Mouse (Mus musculus) kidney, embryonic 15.5 days (tissue): Measurements from ENCODE around the gene Gm42421. TPM values are rescaled to one million over a fixed set of nuclear protein-coding genes. Genes with fewer than 3 reads are reported as not detected.

ENCODE experiments used
- ATAC-seq: fragments of 200-750 bp; cut with Nextera tagmentation; replicated peaks from 2 replicates; pipeline ENCODE4 v1.8.0; 2017; ENCODE audit warnings: moderate TSS enrichment; ENCODE audit not compliant: low FRiP score
- H3K27ac ChIP-seq: fragments of 300-500 bp; sonication (generic); 2 replicates; pipeline ENCODE4 v1.5.1; 2015; ENCODE audit warnings: mild to moderate bottlenecking, inconsistent platforms
- H3K27me3 ChIP-seq: fragments of 300-500 bp; sonication (generic); 2 replicates; pipeline ENCODE4 v1.6.1; 2015; ENCODE audit warnings: inconsistent platforms
- H3K36me3 ChIP-seq: fragments of 300-500 bp; sonication (generic); 2 replicates; pipeline ENCODE4 v1.6.1; 2015; ENCODE audit warnings: inconsistent platforms
- H3K4me1 ChIP-seq: fragments of 300-500 bp; sonication (generic); 2 replicates; pipeline ENCODE4 v1.6.1; 2015; ENCODE audit warnings: inconsistent platforms
- H3K4me2 ChIP-seq: fragments of 300-500 bp; sonication (generic); 2 replicates; pipeline ENCODE4 v1.6.1; 2015; ENCODE audit warnings: moderate library complexity, mild to moderate bottlenecking, inconsistent platforms
- H3K4me3 ChIP-seq: fragments of 300-500 bp; sonication (generic); replicated peaks from 2 replicates; pipeline ENCODE4 v1.5.1; 2015; ENCODE audit warnings: mild to moderate bottlenecking, inconsistent platforms
- H3K9ac ChIP-seq: fragments of 300-500 bp; sonication (generic); 2 replicates; pipeline ENCODE4 v1.6.1; 2015; ENCODE audit warnings: mild to moderate bottlenecking, inconsistent platforms
- H3K9me3 ChIP-seq: fragments of 300-500 bp; sonication (generic); replicated peaks from 2 replicates; pipeline ENCODE4 v1.6.1; 2016; ENCODE audit warnings: inconsistent platforms
- WGBS: fragments of 180-500 bp; shearing (Covaris S2); methylation state at CpG from one replicate; pipeline ENCODE4 v1.1.7; 2015; ENCODE audit warnings: mixed read lengths; 5-methylcytosine and 5-hydroxymethylcytosine counted together
- polyA plus RNA-seq: library from polyadenylated mRNA; unstranded; fragments of >200 nt; fragmentation: Nextera tagmentation; extraction: Ambion mirVana; gene quantifications from 2 replicates; pipeline ENCODE4 v1.2.1, GENCODE M21; 2015

Gm42421 gene
- 0.59 and 0.83 TPM in 2 replicates for polyA plus RNA-seq

GRCm38 (mm10) chr5:143927875-143928274 is at the start of gene Gm42421:
TSS of gene Gm42421 (plus strand) at chr5:143928175.
- H3K9ac ChIP-seq: no peak within 1 kb of the TSS
- ATAC-seq: no peak
- peaks cover 85% of the 10 kb centered on the region for H3K36me3 ChIP-seq
- H3K4me1 ChIP-seq: peaks cover 5% of the 10 kb centered on the region; the same call in 1 of the 2 replicates
- H3K4me3 ChIP-seq: no peak within 1 kb of the TSS
- H3K27me3 ChIP-seq: no peaks in the 10 kb centered on the region
- no peak within 1 kb of the TSS for H3K4me2 ChIP-seq
- no peaks in the 10 kb centered on the region for H3K9me3 ChIP-seq
- WGBS: 93% methylated on average over 8 of the region's 8 CpGs
- H3K27ac ChIP-seq: no peak within 1 kb of the TSS

- Histone ChIP-seq H3K4me3 (no peak overlapping the region), H3K4me1 (no peaks in the 10 kb centered on the region), H3K27ac (no peak overlapping the region), H3K4me2 (no peak overlapping the region), H3K9ac (no peak overlapping the region), H3K27me3 (no peaks in the 10 kb centered on the region), H3K9me3 (0 out of 2 replicates have a peak, but pooled peaks cover 4% of the 10 kb centered on the region), H3K36me3 (peaks cover 100% of the 10 kb centered on the region)
- ATAC-seq: no peak
- WGBS: 97% methylated on average over 3 of the region's 3 CpGs
Observed at GRCm38 (mm10) chr5:143885274-143885673, 42.7 kb upstream of the Gm42421 start.

- Histone ChIP-seq H3K9me3 (0 out of 2 replicates have a peak, but pooled peaks cover 1% of the 10 kb centered on the region), H3K9ac (no peak overlapping the region), H3K27me3 (no peaks in the 10 kb centered on the region), H3K27ac (no peak overlapping the region), H3K4me3 (no peak overlapping the region), H3K4me1 (0 out of 2 replicates have a peak, but pooled peaks cover 2% of the 10 kb centered on the region), H3K36me3 (peaks cover 91% of the 10 kb centered on the region), H3K4me2 (no peak overlapping the region)
- WGBS: 81% methylated on average over 6 of the region's 6 CpGs
- no peak for ATAC-seq
Observed at GRCm38 (mm10) chr5:143890741-143891140, 37.2 kb upstream of the Gm42421 start.

GRCm38 (mm10) chr5:143892255-143892886 is 35.6 kb upstream of the Gm42421 start:
- Histone ChIP-seq H3K4me1 (0 out of 2 replicates have a peak, but pooled peaks cover 2% of the 10 kb centered on the region), H3K27ac (no peak overlapping the region), H3K4me3 (no peak overlapping the region), H3K9ac (no peak overlapping the region), H3K36me3 (peaks cover 86% of the 10 kb centered on the region), H3K9me3 (no peaks in the 10 kb centered on the region), H3K4me2 (no peak overlapping the region), H3K27me3 (no peaks in the 10 kb centered on the region)
- 71% methylated on average over 9 of the region's 9 CpGs for WGBS
- no peak for ATAC-seq

- 68% methylated on average over 5 of the region's 5 CpGs for WGBS
- H3K9ac ChIP-seq: no peak overlapping the region
- peaks cover 86% of the 10 kb centered on the region for H3K36me3 ChIP-seq
- H3K9me3 ChIP-seq: no peaks in the 10 kb centered on the region
- H3K4me3 ChIP-seq: no peak overlapping the region
- H3K4me2 ChIP-seq: no peak overlapping the region
- no peaks in the 10 kb centered on the region for H3K27me3 ChIP-seq
- H3K27ac ChIP-seq: peak overlapping the region; percentile 27; the same call in 1 of the 2 replicates
- 0 out of 2 replicates have a peak, but pooled peaks cover 2% of the 10 kb centered on the region for H3K4me1 ChIP-seq
- no peak for ATAC-seq
Observed at GRCm38 (mm10) chr5:143893396-143893795, 34.6 kb upstream of the Gm42421 start.

GRCm38 (mm10) chr5:143897635-143898330 is 30.2 kb upstream of the Gm42421 start, which contains the start of gene Ankrd61:
TSS of gene Ankrd61 (minus strand) at chr5:143897685.
- ATAC-seq: no peak
- Histone ChIP-seq H3K9me3 (no peaks in the 10 kb centered on the region), H3K4me2 (no peak within 1 kb of the TSS), H3K9ac (no peak within 1 kb of the TSS), H3K36me3 (peaks cover 87% of the 10 kb centered on the region), H3K4me1 (0 out of 2 replicates have a peak, but pooled peaks cover 2% of the 10 kb centered on the region), H3K27me3 (no peaks in the 10 kb centered on the region), H3K27ac (no peak within 1 kb of the TSS), H3K4me3 (no peak within 1 kb of the TSS)
- 88% methylated on average over 14 of the region's 14 CpGs for WGBS

GRCm38 (mm10) chr5:143902111-143902510 is 25.9 kb upstream of the Gm42421 start:
- no peak overlapping the region for H3K4me2 ChIP-seq
- H3K4me1 ChIP-seq: peaks cover 22% of the 10 kb centered on the region
- H3K4me3 ChIP-seq: no peak overlapping the region
- H3K27me3 ChIP-seq: no peaks in the 10 kb centered on the region
- H3K9me3 ChIP-seq: no peaks in the 10 kb centered on the region
- ATAC-seq: no peak
- H3K36me3 ChIP-seq: peaks cover 90% of the 10 kb centered on the region
- no peak overlapping the region for H3K9ac ChIP-seq
- H3K27ac ChIP-seq: no peak overlapping the region
- 71% methylated on average over 3 of the region's 3 CpGs for WGBS

- Histone ChIP-seq H3K27me3 (no peaks in the 10 kb centered on the region), H3K36me3 (peaks cover 73% of the 10 kb centered on the region)
Observed at GRCm38 (mm10) chr5:143903813-143904212, 24.2 kb upstream of the Gm42421 start.

GRCm38 (mm10) chr5:143906429-143906828 is 21.5 kb upstream of the Gm42421 start:
- H3K9ac ChIP-seq: no peak overlapping the region
- H3K4me3 ChIP-seq: no peak overlapping the region
- peaks cover 47% of the 10 kb centered on the region for H3K36me3 ChIP-seq
- peaks cover 51% of the 10 kb centered on the region for H3K4me1 ChIP-seq
- H3K27me3 ChIP-seq: no peaks in the 10 kb centered on the region
- H3K4me2 ChIP-seq: no peak overlapping the region
- ATAC-seq: no peak
- H3K9me3 ChIP-seq: no peaks in the 10 kb centered on the region
- H3K27ac ChIP-seq: no peak overlapping the region
- WGBS: 79% methylated on average over 8 of the region's 8 CpGs

More at GRCm38 (mm10) chr5:143903813-143904212, 24.2 kb upstream of the Gm42421 start:
- no peak overlapping the region for H3K27ac ChIP-seq
- peaks cover 39% of the 10 kb centered on the region for H3K4me1 ChIP-seq
- no peak for ATAC-seq
- H3K4me3 ChIP-seq: no peak overlapping the region
- no peaks in the 10 kb centered on the region for H3K9me3 ChIP-seq
- whole genome bisulfite sequencing: 83% methylated on average over 4 of the region's 4 CpGs
- H3K9ac ChIP-seq: no peak overlapping the region
- H3K4me2 ChIP-seq: no peak overlapping the region

- Histone ChIP-seq H3K4me1 (peaks cover 51% of the 10 kb centered on the region), H3K27me3 (no peaks in the 10 kb centered on the region), H3K4me3 (peak overlapping the region; percentile 79), H3K36me3 (peaks cover 30% of the 10 kb centered on the region), H3K9me3 (no peaks in the 10 kb centered on the region), H3K27ac (peak overlapping the region; percentile 89), H3K4me2 (peak overlapping the region; percentile 80), H3K9ac (peak overlapping the region; percentile 68)
- 1% methylated on average over 9 of the region's 9 CpGs for WGBS
- no peak for ATAC-seq
Observed at GRCm38 (mm10) chr5:143908926-143909325, 19.0 kb upstream of the Gm42421 start.

GRCm38 (mm10) chr5:143909417-143910400 is 18.3 kb upstream of the Gm42421 start, which contains the start of the genes Aimp2 and Pms2:
TSS of gene Aimp2 (minus strand) at chr5:143909847.
TSS of gene Pms2 (plus strand) at chr5:143909964.
- peak; percentile 99 for ATAC-seq
- under 1% methylated on average over 70 of the region's 70 CpGs for WGBS
- no peaks in the 10 kb centered on the region for H3K9me3 ChIP-seq
- H3K4me2 ChIP-seq: peak within 1 kb of the TSS; percentile 80
- H3K27ac ChIP-seq: peak within 1 kb of the TSS; percentile 89
- peak within 1 kb of the TSS; percentile 68 for H3K9ac ChIP-seq
- H3K27me3 ChIP-seq: no peaks in the 10 kb centered on the region
- peaks cover 28% of the 10 kb centered on the region for H3K36me3 ChIP-seq
- H3K4me1 ChIP-seq: peaks cover 48% of the 10 kb centered on the region
- peak within 1 kb of the TSS; percentile 79 for H3K4me3 ChIP-seq
